Mouse (Mus musculus): ENCODE data around the gene Tada2a.

- TF ChIP-seq POLR2A (IDR thresholded peaks at IDR 0.05; ENCODE audit: extremely low read depth, insufficient read depth, low read length) (no peak), CTCF (IDR thresholded peaks at IDR 0.05; ENCODE audit: low read depth, low read length) (no peak)
These were observed 69.6 kb downstream of the Tada2a start for GRCm38 (mm10) chr11:84059784-84060183.
